Mouse (Mus musculus): Measurements from ENCODE around the gene Vti1a. TPM values are rescaled to one million over a fixed set of nuclear protein-coding genes. Genes with fewer than 3 reads are reported as not detected.

Vti1a gene
- polyA plus RNA-seq, 1 experiment from 2014 or later = 28.7 TPM

DNA sequence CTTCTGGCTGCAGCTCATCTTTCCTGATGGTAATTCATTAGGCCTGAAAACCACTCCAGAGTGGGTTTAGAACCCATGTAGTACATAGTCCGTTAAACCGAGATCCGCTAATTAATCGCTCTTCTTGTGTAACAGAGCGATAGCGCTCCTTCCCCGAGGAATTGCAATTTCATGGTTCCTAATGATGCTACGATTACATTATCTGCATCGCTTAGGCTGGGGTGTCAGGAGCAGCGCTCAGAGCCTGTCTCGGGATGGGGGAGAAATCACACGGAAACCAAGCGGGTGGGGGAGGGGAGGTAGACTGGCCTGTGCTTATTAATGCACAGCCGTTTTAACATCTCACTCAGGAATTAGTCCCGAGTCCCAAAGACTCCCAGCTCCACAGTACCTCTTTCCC is 319.4 kb downstream of the Vti1a start:
- peaks cover 7% of the 10 kb centered on the region for H3K4me1 ChIP-seq
- H3K27me3 ChIP-seq = peaks cover 19% of the 10 kb centered on the region
- no peaks in the 10 kb centered on the region for H3K9me3 ChIP-seq
- H3K27ac ChIP-seq = no peak overlapping the region
- ATAC-seq (ENCODE audit: low FRiP score, low read depth) = no peak
- no peak overlapping the region for H3K4me3 ChIP-seq
- no peak overlapping the region for H3K9ac ChIP-seq
- H3K4me2 ChIP-seq (replicated peaks) = no peak overlapping the region
- H3K36me3 ChIP-seq = no peaks in the 10 kb centered on the region
- WGBS = 77% methylated on average over 15 of the region's 15 CpGs

DNA sequence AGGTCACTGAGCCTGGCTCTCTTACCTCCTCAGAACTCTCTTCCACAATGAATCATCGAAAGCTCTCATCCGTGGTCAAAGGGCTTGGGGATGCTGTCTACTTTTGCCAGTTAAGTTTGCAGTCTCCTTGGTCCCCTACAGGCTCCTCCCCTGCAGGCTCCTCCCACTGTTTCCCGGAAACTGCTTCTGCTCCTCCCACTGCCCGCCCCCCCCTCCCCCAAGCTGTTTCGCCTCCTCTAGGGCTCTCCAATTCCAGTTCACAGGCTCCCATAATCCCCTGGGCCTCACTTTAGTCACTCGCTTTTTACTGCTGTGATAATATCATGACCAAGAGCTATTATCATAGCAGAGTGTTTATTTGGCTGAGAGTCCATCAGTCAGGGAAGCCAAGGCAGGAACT is 324.2 kb downstream of the Vti1a start:
- Histone ChIP-seq H3K27me3 (peaks cover 28% of the 10 kb centered on the region; the same call in 1 of the 2 replicates), H3K36me3 (no peaks in the 10 kb centered on the region), H3K9ac (no peak overlapping the region), H3K27ac (no peak overlapping the region), H3K4me2 (replicated peaks) (no peak overlapping the region), H3K4me3 (no peak overlapping the region), H3K9me3 (no peaks in the 10 kb centered on the region), H3K4me1 (peaks cover 29% of the 10 kb centered on the region)
- 83% methylated on average over 6 of the region's 6 CpGs for WGBS
- no peak for ATAC-seq (ENCODE audit: low FRiP score, low read depth)

DNA sequence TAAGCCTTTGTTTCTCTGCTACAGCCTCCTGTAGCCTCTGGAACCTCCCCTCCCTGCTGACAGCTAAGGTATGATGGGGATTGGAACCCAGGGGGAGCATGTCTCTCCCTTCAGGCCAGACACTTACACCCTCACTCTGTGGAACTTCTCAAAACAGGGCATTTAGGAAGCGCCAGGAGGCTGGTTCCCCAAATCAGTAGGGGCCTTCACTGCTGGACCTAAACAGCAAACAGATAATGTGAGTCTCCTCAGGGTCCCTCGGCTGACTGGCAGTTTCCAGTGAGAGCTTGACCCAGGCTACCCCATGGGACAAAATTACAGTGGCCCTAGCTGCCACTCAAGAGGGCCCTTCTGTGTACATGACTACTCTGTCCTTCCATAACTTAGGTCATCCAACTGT is 325.8 kb downstream of the Vti1a start:
- 80% methylated on average over 2 of the region's 2 CpGs for WGBS
- Histone ChIP-seq H3K27ac (peak overlapping the region; percentile 8; the same call in 1 of the 2 replicates), H3K27me3 (peaks cover 34% of the 10 kb centered on the region; the same call in 1 of the 2 replicates), H3K9ac (no peak overlapping the region), H3K9me3 (no peaks in the 10 kb centered on the region), H3K4me2 (replicated peaks) (no peak overlapping the region), H3K4me3 (no peak overlapping the region), H3K4me1 (peaks cover 29% of the 10 kb centered on the region), H3K36me3 (no peaks in the 10 kb centered on the region)
- no peak for ATAC-seq (ENCODE audit: low FRiP score, low read depth)

DNA sequence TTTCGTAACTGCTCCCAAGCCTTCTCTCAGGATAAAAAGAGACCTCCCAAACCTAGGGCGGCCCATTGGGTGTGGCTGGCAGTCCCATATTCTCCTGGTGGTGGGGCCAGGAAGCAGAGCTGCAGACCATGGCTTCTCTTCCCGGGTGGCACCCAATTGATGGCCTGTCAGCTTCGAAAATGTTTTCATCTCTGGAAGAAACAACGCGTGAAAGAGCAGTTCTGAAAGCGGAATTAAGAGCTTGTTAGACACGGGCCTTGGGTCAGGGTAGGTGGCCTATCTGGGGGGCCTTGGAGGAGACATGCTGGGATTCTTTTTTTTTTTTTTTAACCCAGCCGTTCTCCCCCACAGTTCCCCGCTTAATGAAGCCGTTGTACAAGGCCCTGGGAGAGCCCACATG is 326.3 kb downstream of the Vti1a start:
- WGBS = 35% methylated on average over 11 of the region's 11 CpGs

DNA sequence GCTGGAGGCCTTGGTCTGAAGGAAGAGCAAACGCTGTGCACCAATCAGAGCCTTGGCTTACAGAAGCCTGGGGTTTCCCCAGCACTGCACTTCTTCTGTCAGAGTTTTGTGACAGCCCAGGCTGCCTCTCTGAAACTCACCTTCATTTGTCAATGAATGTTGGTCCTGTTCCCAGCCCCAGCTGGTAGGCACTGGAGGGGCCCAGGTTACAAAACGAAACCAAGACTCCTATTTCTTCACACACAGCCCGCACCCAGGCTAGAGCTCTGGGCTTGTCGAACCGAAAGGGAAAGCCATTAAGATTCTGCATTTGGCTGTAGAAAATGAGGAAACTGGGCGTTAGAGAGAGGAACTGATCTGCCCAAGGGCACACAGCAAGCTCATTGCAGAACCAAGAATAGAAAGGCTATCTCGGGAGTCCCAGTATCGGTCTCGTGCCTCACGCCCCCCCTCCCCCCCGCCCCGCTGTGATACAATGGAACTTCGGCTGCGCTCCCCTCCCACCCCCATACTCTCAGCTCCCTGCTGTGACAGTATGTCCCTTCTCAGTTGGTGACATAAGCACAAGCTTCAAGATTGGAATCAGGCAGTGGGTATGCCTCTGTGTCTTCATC is 327.3 kb downstream of the Vti1a start:
- peaks cover 34% of the 10 kb centered on the region; the same call in 1 of the 2 replicates for H3K27me3 ChIP-seq
- peak overlapping the region; percentile 36 for H3K4me3 ChIP-seq
- 19% methylated on average over 14 of the region's 14 CpGs for WGBS

More for the DNA sequence above, 326.3 kb downstream of the Vti1a start:
- peak overlapping the region; percentile 8; the same call in 1 of the 2 replicates for H3K27ac ChIP-seq
- H3K4me3 ChIP-seq = no peak overlapping the region
- no peak overlapping the region for H3K4me2 ChIP-seq (replicated peaks)
- no peaks in the 10 kb centered on the region for H3K36me3 ChIP-seq
- no peaks in the 10 kb centered on the region for H3K9me3 ChIP-seq
- peaks cover 34% of the 10 kb centered on the region; the same call in 1 of the 2 replicates for H3K27me3 ChIP-seq
- H3K9ac ChIP-seq = no peak overlapping the region
- ATAC-seq (ENCODE audit: low FRiP score, low read depth) = no peak
- H3K4me1 ChIP-seq = peaks cover 29% of the 10 kb centered on the region

DNA sequence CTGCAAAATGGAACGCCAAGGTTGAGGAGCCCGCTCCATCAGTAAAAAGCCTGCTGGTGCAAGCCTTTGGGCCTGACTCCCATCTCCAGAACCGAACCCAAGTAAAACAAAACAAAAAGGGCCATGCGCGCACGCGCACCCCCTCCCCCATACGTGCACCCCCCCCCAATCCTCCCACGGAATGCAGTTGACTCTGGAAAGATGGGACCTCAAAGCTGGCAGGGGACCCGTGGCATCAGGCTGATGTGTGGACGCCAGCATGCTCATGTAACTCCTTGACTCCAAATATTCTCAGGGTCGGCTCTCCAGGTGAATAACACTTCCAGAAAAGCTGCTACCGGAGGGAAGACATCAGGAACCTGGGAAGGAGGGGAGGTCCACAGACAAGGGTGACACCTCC is 327.8 kb downstream of the Vti1a start:
- no peak for ATAC-seq (ENCODE audit: low FRiP score, low read depth)
- peak overlapping the region; percentile 36 for H3K4me3 ChIP-seq
- H3K9ac ChIP-seq = peak overlapping the region; percentile 40; the same call in 1 of the 2 replicates
- H3K4me1 ChIP-seq = peaks cover 35% of the 10 kb centered on the region
- H3K27me3 ChIP-seq = peaks cover 34% of the 10 kb centered on the region; the same call in 1 of the 2 replicates
- peak overlapping the region; percentile 60 for H3K4me2 ChIP-seq (replicated peaks)
- no peaks in the 10 kb centered on the region for H3K36me3 ChIP-seq
- no peak overlapping the region for H3K27ac ChIP-seq
- WGBS = 75% methylated on average over 13 of the region's 13 CpGs
- no peaks in the 10 kb centered on the region for H3K9me3 ChIP-seq

More for the DNA sequence above, 327.3 kb downstream of the Vti1a start:
- Histone ChIP-seq H3K4me2 (replicated peaks) (peak overlapping the region; percentile 60), H3K4me1 (peaks cover 36% of the 10 kb centered on the region), H3K9ac (peak overlapping the region; percentile 40), H3K27ac (no peak overlapping the region), H3K36me3 (no peaks in the 10 kb centered on the region), H3K9me3 (no peaks in the 10 kb centered on the region)
- ATAC-seq (ENCODE audit: low FRiP score, low read depth) = peak; percentile 42; the same call in 1 of the 2 replicates

DNA sequence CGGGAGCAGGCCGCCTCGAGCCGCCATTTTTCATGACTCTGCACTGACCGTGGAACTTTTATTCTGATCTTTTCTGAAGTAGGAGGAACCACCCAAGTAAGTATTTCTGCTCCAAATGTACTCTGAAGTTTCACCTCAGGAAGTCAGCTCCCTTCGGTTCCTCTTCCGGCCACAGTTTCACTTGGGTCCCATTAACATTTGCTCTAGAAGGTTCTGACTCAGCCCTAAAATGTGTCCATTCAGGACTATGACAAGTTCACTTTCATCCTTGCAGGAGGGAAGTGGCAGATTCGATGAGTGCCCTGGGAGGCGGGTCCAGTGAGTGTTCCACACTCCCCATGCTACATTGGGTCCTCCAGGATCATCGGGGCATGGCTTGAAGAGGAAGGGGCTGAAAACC is 333.3 kb downstream of the Vti1a start:
- Histone ChIP-seq H3K27ac (no peak overlapping the region), H3K4me1 (peaks cover 7% of the 10 kb centered on the region; the same call in 1 of the 2 replicates), H3K36me3 (no peaks in the 10 kb centered on the region), H3K9ac (no peak overlapping the region), H3K4me2 (replicated peaks) (no peak overlapping the region), H3K27me3 (peaks cover 21% of the 10 kb centered on the region; the same call in 1 of the 2 replicates), H3K9me3 (no peaks in the 10 kb centered on the region), H3K4me3 (no peak overlapping the region)
- ATAC-seq (ENCODE audit: low FRiP score, low read depth) = no peak
- 95% methylated on average over 10 of the region's 10 CpGs for WGBS

DNA sequence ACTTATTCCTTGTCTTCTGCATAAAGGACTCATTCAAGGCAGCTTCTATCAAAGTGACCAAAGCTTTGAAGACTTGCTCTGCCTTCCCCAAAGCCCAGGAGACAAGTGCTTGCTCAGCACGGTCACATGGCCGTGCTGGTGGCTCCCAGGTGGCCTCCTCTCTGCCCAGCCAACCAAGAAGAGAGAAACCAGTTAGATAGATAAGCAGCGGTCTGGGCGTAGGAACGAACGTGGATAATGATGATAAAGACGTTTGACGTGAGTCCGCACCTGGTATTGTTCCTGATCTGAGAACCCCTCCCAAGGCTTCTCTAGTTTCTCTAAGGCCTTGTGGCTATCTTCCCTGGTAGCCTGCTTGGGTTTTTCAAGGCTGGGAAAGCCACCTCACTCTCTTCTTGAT is 334.9 kb downstream of the Vti1a start:
- no peak overlapping the region for H3K4me2 ChIP-seq (replicated peaks)
- ATAC-seq (ENCODE audit: low FRiP score, low read depth) = no peak
- H3K4me1 ChIP-seq = peaks cover 7% of the 10 kb centered on the region; the same call in 1 of the 2 replicates
- H3K27ac ChIP-seq = no peak overlapping the region
- no peak overlapping the region for H3K9ac ChIP-seq
- H3K4me3 ChIP-seq = no peak overlapping the region
- WGBS = 89% methylated on average over 9 of the region's 9 CpGs
- H3K9me3 ChIP-seq = no peaks in the 10 kb centered on the region
- no peaks in the 10 kb centered on the region for H3K36me3 ChIP-seq
- H3K27me3 ChIP-seq = peaks cover 9% of the 10 kb centered on the region; the same call in 1 of the 2 replicates

DNA sequence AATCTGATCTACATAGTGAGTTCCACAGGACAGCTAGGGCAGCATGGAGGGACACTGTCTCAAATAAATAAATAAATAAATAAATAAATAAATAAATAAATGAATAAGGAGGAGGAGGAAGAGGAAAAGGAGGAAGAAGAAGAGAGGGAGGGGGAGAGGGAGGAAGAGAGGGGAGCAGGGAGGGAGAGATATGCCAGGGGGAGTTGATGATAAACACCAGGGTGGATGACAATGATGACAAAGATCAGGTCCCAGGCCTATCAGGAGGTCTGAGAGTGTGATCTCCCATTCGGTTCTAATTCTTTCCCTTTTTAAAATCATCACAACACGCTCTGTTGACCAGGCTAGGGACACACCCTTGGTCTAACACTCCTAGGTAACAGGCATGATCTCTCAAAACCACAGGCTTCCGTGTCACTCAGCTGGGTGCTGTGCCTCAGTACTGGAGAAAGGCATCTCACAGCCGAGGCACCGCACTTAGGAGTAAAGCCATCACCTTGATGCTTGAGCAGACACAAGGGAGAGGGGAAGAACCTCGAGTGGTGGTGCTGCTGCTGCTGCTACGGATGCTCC is 336.7 kb downstream of the Vti1a start:
- no peaks in the 10 kb centered on the region for H3K9me3 ChIP-seq
- no peaks in the 10 kb centered on the region for H3K36me3 ChIP-seq
- peaks cover 6% of the 10 kb centered on the region; the same call in 1 of the 2 replicates for H3K27me3 ChIP-seq
- peaks cover 3% of the 10 kb centered on the region; the same call in 1 of the 2 replicates for H3K4me1 ChIP-seq
- 93% methylated on average over 7 of the region's 7 CpGs for WGBS
- H3K4me3 ChIP-seq = no peak overlapping the region
- H3K4me2 ChIP-seq (replicated peaks) = no peak overlapping the region
- no peak overlapping the region for H3K9ac ChIP-seq
- no peak for ATAC-seq (ENCODE audit: low FRiP score, low read depth)
- H3K27ac ChIP-seq = no peak overlapping the region

DNA sequence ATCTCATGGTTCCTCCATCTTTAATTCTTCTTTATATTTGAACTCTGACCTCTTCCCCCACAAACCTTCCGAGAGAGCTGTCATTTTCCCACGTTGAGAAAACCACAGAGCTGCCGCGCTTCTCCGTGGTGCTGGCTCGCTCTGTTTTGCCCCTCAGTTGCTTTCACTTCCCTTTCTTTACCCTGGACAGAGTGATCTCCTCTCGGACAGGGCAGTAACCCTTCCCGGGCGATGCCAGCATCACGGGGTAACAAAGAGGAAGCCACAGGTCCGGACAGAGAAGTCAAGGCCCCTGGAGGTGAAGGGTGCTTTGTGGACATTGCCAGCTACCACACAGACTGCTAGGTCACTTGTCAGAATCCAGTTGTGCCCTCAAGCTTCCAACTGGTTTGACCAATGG is 344.1 kb downstream of the Vti1a start:
- WGBS = 88% methylated on average over 11 of the region's 11 CpGs
- no peak for ATAC-seq (ENCODE audit: low FRiP score, low read depth)
- no peaks in the 10 kb centered on the region for H3K36me3 ChIP-seq

DNA sequence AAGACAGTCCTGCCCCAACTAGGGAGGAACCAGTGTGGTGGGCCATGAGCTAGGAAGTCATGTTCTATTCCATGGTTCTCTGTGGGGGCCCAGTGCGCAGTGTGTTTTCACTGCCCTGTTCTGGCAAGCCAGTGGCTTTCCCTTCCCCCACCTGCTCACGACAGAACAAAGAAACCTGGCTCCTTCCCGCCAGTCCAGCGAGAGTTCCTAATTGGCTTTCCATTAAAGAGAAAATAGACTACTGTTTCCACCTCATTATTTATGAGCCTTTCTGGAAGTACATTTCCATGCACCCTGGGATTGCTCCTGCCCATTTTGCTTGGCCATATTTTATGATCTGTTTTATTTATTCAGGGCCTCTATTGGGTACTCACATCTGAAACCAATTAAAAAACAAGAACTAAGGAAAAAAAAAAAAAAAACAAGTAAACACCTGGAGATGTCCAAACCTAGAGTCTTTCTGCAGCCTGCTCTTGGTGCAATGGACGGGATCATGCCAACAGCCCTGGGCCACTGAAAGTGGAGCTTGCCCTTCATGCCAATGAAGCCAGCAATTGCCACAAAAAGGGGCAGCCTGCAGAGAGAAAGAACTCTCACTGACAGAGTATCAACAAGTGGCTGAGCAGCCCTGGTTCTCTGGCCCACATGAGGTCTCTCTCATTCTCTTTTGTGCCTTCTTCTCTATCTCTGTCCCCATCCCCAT is 346.6 kb downstream of the Vti1a start:
- Histone ChIP-seq H3K4me1 (peaks cover 24% of the 10 kb centered on the region), H3K4me3 (no peak overlapping the region), H3K27ac (peak overlapping the region; percentile 75), H3K4me2 (replicated peaks) (no peak overlapping the region), H3K36me3 (no peaks in the 10 kb centered on the region), H3K9ac (no peak overlapping the region), H3K9me3 (no peaks in the 10 kb centered on the region), H3K27me3 (peaks cover 18% of the 10 kb centered on the region)
- ATAC-seq (ENCODE audit: low FRiP score, low read depth) = peak; percentile 71; the same call in 1 of the 2 replicates
- 18% methylated on average over 5 of the region's 5 CpGs for WGBS

More for the DNA sequence above, 344.1 kb downstream of the Vti1a start:
- Histone ChIP-seq H3K27ac (no peak overlapping the region), H3K4me1 (peaks cover 14% of the 10 kb centered on the region), H3K9ac (no peak overlapping the region), H3K27me3 (peaks cover 18% of the 10 kb centered on the region), H3K4me3 (no peak overlapping the region), H3K9me3 (no peaks in the 10 kb centered on the region), H3K4me2 (replicated peaks) (no peak overlapping the region)

DNA sequence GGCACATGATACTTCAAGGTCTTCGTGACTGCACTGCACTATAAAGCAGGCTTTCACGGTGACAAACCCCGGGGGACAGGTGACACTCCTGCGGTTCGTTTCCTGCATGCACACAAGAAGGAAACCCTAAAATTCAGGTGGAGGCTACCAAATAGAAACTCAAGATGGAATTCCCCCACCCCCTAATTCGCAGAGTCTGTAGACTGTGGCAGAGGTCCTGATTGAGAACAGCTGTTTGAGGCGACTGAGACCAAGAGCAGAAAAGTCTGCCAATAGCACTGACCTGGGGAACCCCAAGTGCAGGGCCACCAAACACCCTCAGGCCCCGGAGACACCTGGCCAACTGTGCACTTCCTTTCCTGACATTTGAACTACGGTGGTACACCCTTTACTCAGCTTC is 351.7 kb downstream of the Vti1a start:
- Histone ChIP-seq H3K9me3 (no peaks in the 10 kb centered on the region), H3K9ac (no peak overlapping the region), H3K4me2 (replicated peaks) (peak overlapping the region; percentile 11; the same call in 1 of the 2 replicates), H3K4me3 (no peak overlapping the region), H3K27ac (0 out of 2 replicates have a peak overlapping the region, but pooled peaks have one; percentile 48), H3K27me3 (peaks cover 6% of the 10 kb centered on the region), H3K36me3 (no peaks in the 10 kb centered on the region), H3K4me1 (peaks cover 31% of the 10 kb centered on the region)
- no peak for ATAC-seq (ENCODE audit: low FRiP score, low read depth)
- 10% methylated on average over 9 of the region's 9 CpGs for WGBS

Measured in limb, embryonic 13.5 days (tissue).